Mouse (Mus musculus) intestine, embryonic 14.5 days (tissue): ENCODE measurements around the gene Trim8. TPM values are rescaled to one million over a fixed set of nuclear protein-coding genes. Genes with fewer than 3 reads are reported as not detected.

Source experiments
- ATAC-seq: fragments of 200-750 bp; cut with Nextera tagmentation; replicated peaks from 2 replicates; pipeline ENCODE4 v1.8.0; 2017; ENCODE audit warnings: low read depth, moderate number of reproducible peaks, moderate TSS enrichment, moderate library complexity; ENCODE audit not compliant: low FRiP score, low TSS enrichment
- DNase-seq: peaks from one replicate; pipeline ENCODE4 v3.0.0-alpha.2; 2018; ENCODE audit warnings: low spot score
- H3K27ac ChIP-seq: fragments of 300-500 bp; sonication (generic); 2 replicates; pipeline ENCODE4 v1.5.1; 2014; ENCODE audit warnings: low read depth, mild to moderate bottlenecking, control low read depth
- H3K27me3 ChIP-seq: fragments of 300-500 bp; sonication (generic); replicated peaks from 2 replicates; pipeline ENCODE4 v1.6.1; 2014; ENCODE audit warnings: low read length, control low read depth; ENCODE audit not compliant: control insufficient read depth, insufficient read depth
- H3K36me3 ChIP-seq: fragments of 300-500 bp; sonication (generic); 2 replicates; pipeline ENCODE4 v1.6.1; 2014; ENCODE audit warnings: low read length, control low read depth; ENCODE audit not compliant: control insufficient read depth, insufficient read depth
- H3K4me1 ChIP-seq: fragments of 300-500 bp; sonication (generic); replicated peaks from 2 replicates; pipeline ENCODE4 v1.6.1; 2014; ENCODE audit warnings: low read length, control low read depth, mixed read lengths; ENCODE audit not compliant: control insufficient read depth, insufficient read depth
- H3K4me2 ChIP-seq: fragments of 300-500 bp; sonication (generic); 2 replicates; pipeline ENCODE4 v1.6.1; 2014; ENCODE audit warnings: low read length
- H3K4me3 ChIP-seq: fragments of 300-500 bp; sonication (generic); 2 replicates; pipeline ENCODE4 v1.5.1; 2014; ENCODE audit warnings: low read depth, low read length, control low read depth, mixed read lengths
- H3K9ac ChIP-seq: fragments of 300-500 bp; sonication (generic); 2 replicates; pipeline ENCODE4 v1.6.1; 2014; ENCODE audit warnings: mild to moderate bottlenecking, low read length
- H3K9me3 ChIP-seq: fragments of 300-500 bp; sonication (generic); 2 replicates; pipeline ENCODE4 v1.6.1; 2016; ENCODE audit warnings: low read length, control low read depth; ENCODE audit not compliant: control insufficient read depth
- WGBS: fragments of 180-500 bp; shearing (Covaris S2); extraction: QIAGEN DNeasy Blood & Tissue Kit; methylation state at CpG from one replicate; pipeline ENCODE4 v1.1.7; 2014; 5-methylcytosine and 5-hydroxymethylcytosine counted together
- polyA plus RNA-seq: library from polyadenylated mRNA; unstranded; fragments of >200 nt; fragmentation: Nextera tagmentation; extraction: Ambion mirVana; gene quantifications from 2 replicates; pipeline ENCODE4 v1.2.1, GENCODE M21; 2014

The Trim8 gene
- polyA plus RNA-seq, 1 experiment from 2014 or later, result 21.1 TPM

- 28% methylated on average over 6 of the region's 6 CpGs for WGBS
- Histone ChIP-seq H3K4me3 (no peak overlapping the region), H3K27ac (no peak overlapping the region), H3K9ac (no peak overlapping the region), H3K36me3 (no peaks in the 10 kb centered on the region), H3K27me3 (no peaks in the 10 kb centered on the region), H3K4me1 (peaks cover 38% of the 10 kb centered on the region), H3K4me2 (no peak overlapping the region), H3K9me3 (no peaks in the 10 kb centered on the region)
- DNase-seq (no peak), ATAC-seq (no peak)
Measured at GRCm38 (mm10) chr19:46534542-46535098, 33.1 kb downstream of the Trim8 start.

DNA sequence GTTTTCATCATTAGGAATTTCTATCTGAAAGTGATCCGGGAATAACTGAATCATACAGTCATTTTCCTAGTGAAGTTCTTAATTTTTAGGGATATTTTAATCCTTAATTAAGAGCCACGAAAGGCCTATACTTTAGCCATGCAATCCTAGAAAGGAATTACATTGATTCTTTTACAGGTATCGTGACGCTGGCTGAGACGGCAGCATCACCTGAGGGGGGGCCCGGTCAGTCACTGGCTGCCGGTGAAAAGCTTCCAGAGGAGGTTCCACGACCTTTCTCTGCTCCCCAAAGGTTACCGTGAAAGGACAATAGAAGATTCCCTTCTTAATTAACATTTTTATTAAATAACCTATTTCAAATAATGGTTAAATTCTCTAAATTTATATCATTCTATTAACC lies 35.9 kb downstream of the Trim8 start:
- WGBS, result 91% methylated on average over 9 of the region's 9 CpGs
- Histone ChIP-seq H3K4me2 (no peak overlapping the region), H3K27me3 (no peaks in the 10 kb centered on the region), H3K4me3 (no peak overlapping the region), H3K36me3 (peaks cover 18% of the 10 kb centered on the region), H3K27ac (no peak overlapping the region), H3K9ac (no peak overlapping the region), H3K4me1 (peaks cover 12% of the 10 kb centered on the region), H3K9me3 (no peaks in the 10 kb centered on the region)
- no peak for DNase-seq
- ATAC-seq, result no peak

GRCm38 (mm10) chr19:46538213-46538612 lies 36.7 kb downstream of the Trim8 start:
- H3K4me2 ChIP-seq, result no peak overlapping the region

DNA sequence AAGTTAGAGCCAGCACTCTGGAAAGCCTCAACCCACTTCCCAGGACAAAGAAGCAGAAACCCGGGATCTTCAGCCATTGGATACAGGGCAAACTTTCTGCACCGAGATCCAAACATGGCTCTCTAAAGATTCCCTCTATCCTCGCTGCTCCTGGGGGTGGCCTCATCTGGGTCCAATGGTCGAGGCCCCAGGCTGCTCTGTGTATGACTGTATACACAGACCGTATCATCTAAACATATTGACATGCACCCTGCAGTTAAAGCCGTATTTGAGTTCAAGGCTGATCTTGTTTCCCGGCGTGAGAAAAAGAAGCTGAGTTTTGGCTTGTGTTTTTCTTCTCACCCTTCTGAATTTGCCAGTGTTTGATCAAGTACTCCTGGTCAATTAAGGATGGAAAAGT lies 41.2 kb downstream of the Trim8 start:
- Histone ChIP-seq H3K36me3 (peaks cover 25% of the 10 kb centered on the region), H3K27me3 (no peaks in the 10 kb centered on the region), H3K4me2 (no peak overlapping the region), H3K9me3 (no peaks in the 10 kb centered on the region), H3K27ac (no peak overlapping the region), H3K4me1 (no peaks in the 10 kb centered on the region), H3K4me3 (no peak overlapping the region), H3K9ac (no peak overlapping the region)
- ATAC-seq, result no peak
- no peak for DNase-seq
- 72% methylated on average over 8 of the region's 8 CpGs for WGBS

More at GRCm38 (mm10) chr19:46538213-46538612, 36.7 kb downstream of the Trim8 start:
- no peaks in the 10 kb centered on the region for H3K9me3 ChIP-seq
- H3K9ac ChIP-seq, result no peak overlapping the region
- ATAC-seq (no peak), DNase-seq (no peak)
- 86% methylated on average over 6 of the region's 6 CpGs for WGBS
- peaks cover 25% of the 10 kb centered on the region for H3K36me3 ChIP-seq
- H3K4me3 ChIP-seq, result no peak overlapping the region
- peaks cover 7% of the 10 kb centered on the region for H3K4me1 ChIP-seq
- H3K27me3 ChIP-seq, result no peaks in the 10 kb centered on the region
- no peak overlapping the region for H3K27ac ChIP-seq

DNA sequence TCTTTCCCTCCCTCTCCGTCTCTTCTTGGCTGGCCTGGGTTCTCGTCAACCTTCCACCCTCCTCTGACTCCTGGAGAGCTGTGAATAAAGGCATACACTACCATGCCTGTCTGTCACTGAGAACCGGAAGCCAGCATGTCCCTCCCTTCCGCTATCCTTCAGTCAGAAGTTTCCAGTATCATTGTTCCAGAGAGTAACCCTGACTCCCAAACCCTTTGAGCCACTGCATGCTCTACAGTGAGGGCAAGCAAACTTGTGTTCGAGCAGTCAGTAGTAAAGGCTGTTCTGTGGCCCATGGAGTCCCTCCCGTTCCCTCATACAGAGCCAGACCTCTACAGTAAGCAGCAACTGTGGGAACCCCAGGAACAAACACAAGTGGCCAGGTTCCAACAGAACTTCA lies 46.1 kb downstream of the Trim8 start:
- ATAC-seq, result no peak

GRCm38 (mm10) chr19:46548110-46548509 lies 46.6 kb downstream of the Trim8 start:
- no peak overlapping the region for H3K4me3 ChIP-seq
- H3K36me3 ChIP-seq, result peaks cover 34% of the 10 kb centered on the region
- H3K9ac ChIP-seq, result no peak overlapping the region
- DNase-seq (no peak), ATAC-seq (no peak)
- no peak overlapping the region for H3K27ac ChIP-seq
- WGBS, result 77% methylated on average over 10 of the region's 10 CpGs
- no peaks in the 10 kb centered on the region for H3K4me1 ChIP-seq
- no peaks in the 10 kb centered on the region for H3K27me3 ChIP-seq
- H3K9me3 ChIP-seq, result no peaks in the 10 kb centered on the region
- no peak overlapping the region for H3K4me2 ChIP-seq

More for the DNA sequence above, 46.1 kb downstream of the Trim8 start:
- Histone ChIP-seq H3K27me3 (no peaks in the 10 kb centered on the region), H3K4me2 (no peak overlapping the region), H3K9ac (no peak overlapping the region), H3K36me3 (peaks cover 40% of the 10 kb centered on the region), H3K4me1 (no peaks in the 10 kb centered on the region), H3K9me3 (no peaks in the 10 kb centered on the region), H3K4me3 (no peak overlapping the region), H3K27ac (no peak overlapping the region)
- 85% methylated on average over 6 of the region's 6 CpGs for WGBS
- DNase-seq, result no peak

DNA sequence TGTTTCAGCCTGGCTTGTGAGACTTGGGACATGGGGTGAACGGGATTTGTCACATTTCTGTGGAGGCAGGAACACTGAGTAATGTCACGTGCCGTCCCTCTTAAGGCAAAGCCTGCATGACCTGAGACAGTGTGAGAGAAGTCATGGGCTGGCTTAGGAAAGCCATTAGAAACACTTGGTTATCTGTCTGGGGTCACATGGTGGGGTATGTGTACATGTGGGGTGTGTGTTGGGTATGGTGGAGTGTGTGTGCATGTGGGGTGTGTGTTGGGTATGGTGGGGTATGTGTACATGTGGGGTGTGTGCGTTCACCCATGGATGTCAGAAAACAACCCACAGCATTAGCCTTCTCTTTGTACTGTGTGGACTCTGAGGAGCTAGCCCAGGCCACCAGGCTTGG lies 48.9 kb downstream of the Trim8 start:
- no peak overlapping the region for H3K9ac ChIP-seq
- 87% methylated on average over 4 of the region's 4 CpGs for WGBS
- DNase-seq (no peak), ATAC-seq (no peak)
- H3K4me1 ChIP-seq, result no peaks in the 10 kb centered on the region
- no peak overlapping the region for H3K27ac ChIP-seq
- H3K9me3 ChIP-seq, result no peaks in the 10 kb centered on the region
- H3K27me3 ChIP-seq, result no peaks in the 10 kb centered on the region
- H3K36me3 ChIP-seq, result peaks cover 36% of the 10 kb centered on the region
- no peak overlapping the region for H3K4me2 ChIP-seq
- no peak overlapping the region for H3K4me3 ChIP-seq

- Histone ChIP-seq H3K4me3 (no peak overlapping the region), H3K27me3 (no peaks in the 10 kb centered on the region), H3K9ac (no peak overlapping the region), H3K4me2 (no peak overlapping the region), H3K4me1 (no peaks in the 10 kb centered on the region), H3K27ac (no peak overlapping the region), H3K36me3 (peaks cover 50% of the 10 kb centered on the region), H3K9me3 (no peaks in the 10 kb centered on the region)
- ATAC-seq (no peak), DNase-seq (no peak)
- 89% methylated on average over 4 of the region's 4 CpGs for WGBS
Measured at GRCm38 (mm10) chr19:46552496-46552895, 51.0 kb downstream of the Trim8 start.

DNA sequence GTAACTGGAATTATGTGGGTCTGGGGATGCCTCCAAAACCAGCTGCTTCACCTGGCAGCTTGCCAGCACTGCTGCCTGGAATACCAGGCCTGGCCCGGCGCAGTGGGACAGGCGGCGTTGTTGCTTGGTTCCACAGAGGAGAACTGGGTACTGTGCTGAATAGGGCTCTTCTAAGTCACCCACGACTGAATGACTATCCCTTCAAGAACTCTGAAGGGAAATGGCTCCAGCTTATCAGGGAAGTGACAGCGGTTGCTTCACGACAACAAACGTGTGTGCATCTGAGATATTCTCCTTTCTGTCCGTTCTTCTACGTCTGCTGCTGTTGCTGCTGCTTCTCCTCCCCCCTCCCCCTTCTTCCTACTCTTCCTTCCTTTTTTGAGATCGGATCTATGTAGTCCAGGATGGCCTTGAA lies 52.0 kb downstream of the Trim8 start:
- no peak overlapping the region for H3K27ac ChIP-seq
- H3K9me3 ChIP-seq, result no peaks in the 10 kb centered on the region
- H3K4me1 ChIP-seq, result no peaks in the 10 kb centered on the region
- no peak overlapping the region for H3K4me2 ChIP-seq
- H3K36me3 ChIP-seq, result peaks cover 51% of the 10 kb centered on the region
- no peak overlapping the region for H3K4me3 ChIP-seq
- WGBS, result 47% methylated on average over 11 of the region's 11 CpGs
- DNase-seq, result no peak
- no peaks in the 10 kb centered on the region for H3K27me3 ChIP-seq
- no peak overlapping the region for H3K9ac ChIP-seq
- no peak for ATAC-seq
